Mouse (Mus musculus) limb, embryonic 14.5 days (tissue): ENCODE data around the gene Hectd3. TPM values are rescaled to one million over a fixed set of nuclear protein-coding genes. Genes with fewer than 3 reads are reported as not detected.

Experiments
- ATAC-seq: fragments of 200-750 bp; cut with Nextera tagmentation; 2 replicates; pipeline ENCODE4 v1.8.0; 2017; ENCODE audit warnings: low read depth, moderate number of reproducible peaks, moderate TSS enrichment; ENCODE audit not compliant: low FRiP score
- DNase-seq: peaks from one replicate; pipeline ENCODE4 v3.0.0-alpha.2; 2015; ENCODE audit warnings: low spot score
- H3K27ac ChIP-seq: fragments of 300-500 bp; sonication (generic); replicated peaks from 2 replicates; pipeline ENCODE4 v1.5.1; 2014; ENCODE audit warnings: low read depth, mild to moderate bottlenecking, low read length, moderate library complexity, mixed read lengths
- H3K27me3 ChIP-seq: fragments of 300-500 bp; sonication (generic); 2 replicates; pipeline ENCODE4 v1.6.1; 2014; ENCODE audit warnings: low read length, mixed read lengths; ENCODE audit not compliant: control insufficient read depth, insufficient read depth
- H3K36me3 ChIP-seq: fragments of 300-500 bp; sonication (generic); 2 replicates; pipeline ENCODE4 v1.6.1; 2014; ENCODE audit warnings: mild to moderate bottlenecking, low read length, moderate library complexity, mixed read lengths; ENCODE audit not compliant: control insufficient read depth, insufficient read depth
- H3K4me1 ChIP-seq: fragments of 300-500 bp; sonication (generic); 2 replicates; pipeline ENCODE4 v1.6.1; 2014; ENCODE audit warnings: antibody characterized with exemption, low read length, mixed read lengths; ENCODE audit not compliant: control insufficient read depth, insufficient read depth
- H3K4me2 ChIP-seq: fragments of 300-500 bp; sonication (generic); replicated peaks from 2 replicates; pipeline ENCODE4 v1.6.1; 2014; ENCODE audit warnings: low read depth, mild to moderate bottlenecking, low read length, moderate library complexity; ENCODE audit not compliant: severe bottlenecking
- H3K4me3 ChIP-seq: fragments of 300-500 bp; sonication (generic); replicated peaks from 2 replicates; pipeline ENCODE4 v1.5.1; 2014; ENCODE audit warnings: low read length
- H3K9ac ChIP-seq: fragments of 300-500 bp; sonication (generic); 2 replicates; pipeline ENCODE4 v1.6.1; 2014; ENCODE audit warnings: mild to moderate bottlenecking, low read depth, low read length, moderate library complexity; ENCODE audit not compliant: severe bottlenecking
- H3K9me3 ChIP-seq: fragments of 300-500 bp; sonication (generic); 2 replicates; pipeline ENCODE4 v1.6.1; 2016; ENCODE audit warnings: low read length; ENCODE audit not compliant: control insufficient read depth
- POLR2A ChIP-seq: fragments of 200-500 bp; IDR thresholded peaks from 2 replicates; pipeline ENCODE4 v1.8.0; 2012; ENCODE audit warnings: inconsistent platforms, mild to moderate bottlenecking, moderate library complexity, borderline replicate concordance; ENCODE audit not compliant: insufficient read depth, insufficient read length; ENCODE audit errors: extremely low read depth
- WGBS: fragments of 180-500 bp; shearing (Covaris S2); extraction: QIAGEN DNeasy Blood & Tissue Kit; methylation state at CpG from one replicate; pipeline ENCODE4 v1.1.7; 2014; 5-methylcytosine and 5-hydroxymethylcytosine counted together
- polyA plus RNA-seq, 2 experiments: library from polyadenylated mRNA; depleted of rRNA in 1 of 2; stranded (reverse) in 1 of 2; unstranded in 1 of 2; fragments of >200 nt; fragmentation: Nextera tagmentation in 1 of 2; extraction: Ambion mirVana in 1 of 2; gene quantifications; 2 replicates each; pipeline versions ENCODE4 v1.2.1 to v1.2.3; 2012 to 2014

Hectd3 gene
- polyA plus RNA-seq, 2 experiments, result 11.2 to 24.6 TPM

GRCm38 (mm10) chr4:117005611-117006400 lies 10.7 kb downstream of the Hectd3 start:
- no peak for DNase-seq
- Histone ChIP-seq H3K9ac (no peak overlapping the region), H3K4me3 (no peak overlapping the region), H3K9me3 (no peaks in the 10 kb centered on the region), H3K4me2 (no peak overlapping the region), H3K36me3 (peaks cover 25% of the 10 kb centered on the region), H3K27ac (no peak overlapping the region), H3K4me1 (no peaks in the 10 kb centered on the region), H3K27me3 (no peaks in the 10 kb centered on the region)
- TF ChIP-seq POLR2A, result no peak
- ATAC-seq, result no peak
- 72% methylated on average over 7 of the region's 7 CpGs for WGBS

DNA sequence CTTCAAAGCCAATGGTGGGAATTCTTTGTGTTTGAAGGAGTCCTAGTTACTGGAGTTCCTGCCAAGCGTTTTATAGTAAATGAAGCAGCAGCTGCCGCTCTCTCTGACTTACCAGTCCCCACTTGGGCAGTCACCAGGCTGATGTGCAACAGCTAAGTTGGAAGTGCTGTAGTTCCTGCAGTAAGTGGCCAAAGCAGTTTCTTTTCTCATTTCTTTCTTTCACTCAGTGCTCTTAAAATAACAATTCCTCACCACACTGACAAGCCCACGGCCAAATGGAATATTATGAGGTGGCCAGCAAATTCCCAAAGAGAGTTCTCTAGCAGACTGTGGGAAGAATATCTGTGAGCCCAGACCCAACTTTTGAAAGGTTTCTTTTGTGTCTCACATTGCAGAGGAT lies 11.9 kb downstream of the Hectd3 start:
- Histone ChIP-seq H3K27me3 (no peaks in the 10 kb centered on the region), H3K9me3 (no peaks in the 10 kb centered on the region), H3K36me3 (peaks cover 20% of the 10 kb centered on the region), H3K4me1 (no peaks in the 10 kb centered on the region), H3K4me3 (no peak overlapping the region), H3K27ac (no peak overlapping the region), H3K4me2 (no peak overlapping the region), H3K9ac (no peak overlapping the region)
- no peak for TF ChIP-seq POLR2A
- DNase-seq (no peak), ATAC-seq (no peak)
- WGBS, result 57% methylated on average over 3 of the region's 3 CpGs

- H3K4me3 ChIP-seq, result no peak overlapping the region
- H3K36me3 ChIP-seq, result no peaks in the 10 kb centered on the region
- no peaks in the 10 kb centered on the region for H3K4me1 ChIP-seq
- H3K9me3 ChIP-seq, result no peaks in the 10 kb centered on the region
- H3K27me3 ChIP-seq, result no peaks in the 10 kb centered on the region
- no peak overlapping the region for H3K4me2 ChIP-seq
- ATAC-seq (no peak), DNase-seq (no peak)
- no peak overlapping the region for H3K9ac ChIP-seq
- WGBS, result 81% methylated on average over 5 of the region's 5 CpGs
- H3K27ac ChIP-seq, result no peak overlapping the region
- TF ChIP-seq POLR2A, result no peak
These were observed 15.1 kb downstream of the Hectd3 start for GRCm38 (mm10) chr4:117010231-117010630.

GRCm38 (mm10) chr4:117013596-117013995 lies 18.5 kb downstream of the Hectd3 start:
- Histone ChIP-seq H3K9me3 (no peaks in the 10 kb centered on the region), H3K4me3 (no peak overlapping the region), H3K4me1 (no peaks in the 10 kb centered on the region), H3K4me2 (no peak overlapping the region), H3K36me3 (no peaks in the 10 kb centered on the region), H3K27ac (no peak overlapping the region), H3K27me3 (no peaks in the 10 kb centered on the region), H3K9ac (no peak overlapping the region)
- TF ChIP-seq POLR2A, result no peak
- ATAC-seq (no peak), DNase-seq (no peak)
- WGBS, result 88% methylated on average over 6 of the region's 6 CpGs

- no peaks in the 10 kb centered on the region for H3K36me3 ChIP-seq
- no peak for TF ChIP-seq POLR2A
- no peaks in the 10 kb centered on the region for H3K27me3 ChIP-seq
- H3K4me3 ChIP-seq, result no peak overlapping the region
- no peaks in the 10 kb centered on the region for H3K9me3 ChIP-seq
- H3K9ac ChIP-seq, result no peak overlapping the region
- ATAC-seq, result no peak
- H3K27ac ChIP-seq, result no peak overlapping the region
- WGBS, result 57% methylated on average over 4 of the region's 4 CpGs
- no peaks in the 10 kb centered on the region; the same call in 1 of the 2 replicates for H3K4me1 ChIP-seq
- H3K4me2 ChIP-seq, result no peak overlapping the region
- DNase-seq, result no peak
These were observed 19.8 kb downstream of the Hectd3 start for GRCm38 (mm10) chr4:117014901-117015415.
